Mouse (Mus musculus): Measurements from ENCODE around the gene Kcnj9. TPM values are rescaled to one million over a fixed set of nuclear protein-coding genes. Genes with fewer than 3 reads are reported as not detected.

Kcnj9 gene
- polyA plus RNA-seq, 2 experiments: 0.02 TPM; not detected in 1

- TF ChIP-seq CTCF (IDR thresholded peaks at IDR 0.05; ENCODE audit: low read depth) (no peak), EP300 (IDR thresholded peaks at IDR 0.05; ENCODE audit: low read depth) (no peak)
- H3K9ac ChIP-seq (replicated peaks): no peak overlapping the region
- H3K27me3 ChIP-seq (ENCODE audit: control insufficient read depth, insufficient read depth, low read length): no peaks in the 10 kb centered on the region; the same call in 1 of the 2 replicates
- no peak overlapping the region for H3K27ac ChIP-seq
- no peaks in the 10 kb centered on the region for H3K9me3 ChIP-seq (ENCODE audit: control insufficient read depth, low read length)
- H3K36me3 ChIP-seq (replicated peaks; ENCODE audit: control insufficient read depth, insufficient read depth, low read depth): no peaks in the 10 kb centered on the region
- WGBS (ENCODE audit: insufficient replicate concordance): 64% methylated on average over 10 of the region's 10 CpGs
- DNase-seq (ENCODE audit: low read depth in 3 of 3, low spot score in 3 of 3) (no peak), ATAC-seq (ENCODE audit: insufficient read depth) (no peak)
- no peak overlapping the region for H3K4me3 ChIP-seq (ENCODE audit: insufficient read depth in 1 of 2, low read depth in 2 of 2, low read length in 2 of 2)
- H3K4me1 ChIP-seq (replicated peaks; ENCODE audit: control insufficient read depth in 2 of 2, insufficient read depth in 2 of 2, low read length in 1 of 2): no peaks in the 10 kb centered on the region
- no peak overlapping the region for H3K4me2 ChIP-seq (ENCODE audit: low read depth)
Observed at GRCm38 (mm10) chr1:172358341-172358740, 29.2 kb upstream of the Kcnj9 start.

- Histone ChIP-seq H3K4me2 (ENCODE audit: low read depth) (no peak overlapping the region), H3K4me1 (replicated peaks; ENCODE audit: control insufficient read depth in 2 of 2, insufficient read depth in 2 of 2, low read length in 1 of 2) (no peaks in the 10 kb centered on the region), H3K27ac (no peak overlapping the region), H3K9me3 (ENCODE audit: control insufficient read depth, low read length) (no peaks in the 10 kb centered on the region), H3K9ac (replicated peaks) (no peak overlapping the region), H3K4me3 (ENCODE audit: insufficient read depth in 1 of 2, low read depth in 2 of 2, low read length in 2 of 2) (no peak overlapping the region), H3K36me3 (replicated peaks; ENCODE audit: control insufficient read depth, insufficient read depth, low read depth) (no peaks in the 10 kb centered on the region), H3K27me3 (ENCODE audit: control insufficient read depth, insufficient read depth, low read length) (no peaks in the 10 kb centered on the region; the same call in 1 of the 2 replicates)
- TF ChIP-seq EP300 (IDR thresholded peaks at IDR 0.05; ENCODE audit: low read depth) (no peak), CTCF (IDR thresholded peaks at IDR 0.05; ENCODE audit: low read depth) (peak; percentile 93)
- DNase-seq (ENCODE audit: low read depth in 3 of 3, low spot score in 3 of 3) (no peak), ATAC-seq (ENCODE audit: insufficient read depth) (no peak)
- WGBS (ENCODE audit: insufficient replicate concordance): 0% methylated on average over 1 of the region's 1 CpGs
Observed at GRCm38 (mm10) chr1:172357550-172357949, 28.4 kb upstream of the Kcnj9 start.

DNA sequence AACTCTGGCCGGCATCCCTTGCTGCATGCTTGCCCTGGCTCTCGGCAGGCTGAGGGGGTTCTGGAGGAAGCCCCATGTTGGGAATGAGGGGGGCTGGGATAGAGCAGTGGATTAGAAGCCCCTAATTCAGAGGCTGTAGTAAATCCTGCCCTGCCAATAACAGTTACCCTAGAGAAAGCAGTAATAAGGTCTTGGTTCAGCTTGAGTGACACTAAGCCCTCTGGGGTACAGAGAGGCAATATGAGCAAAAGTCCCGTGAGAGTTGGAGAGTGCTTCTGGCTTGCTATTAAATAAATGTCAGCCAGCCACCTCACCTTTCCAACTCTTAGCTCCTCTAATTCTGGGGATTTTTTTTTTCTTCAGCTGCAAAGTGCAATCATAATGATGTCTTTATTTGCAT lies 26.2 kb upstream of the Kcnj9 start:
- DNase-seq (ENCODE audit: low read depth in 3 of 3, low spot score in 3 of 3) (no peak), ATAC-seq (ENCODE audit: insufficient read depth) (no peak)
- H3K36me3 ChIP-seq (replicated peaks; ENCODE audit: control insufficient read depth, insufficient read depth, low read depth): no peaks in the 10 kb centered on the region
- no peaks in the 10 kb centered on the region for H3K9me3 ChIP-seq (ENCODE audit: control insufficient read depth, low read length)
- H3K4me1 ChIP-seq (replicated peaks; ENCODE audit: control insufficient read depth in 2 of 2, insufficient read depth in 2 of 2, low read length in 1 of 2): no peaks in the 10 kb centered on the region
- no peak overlapping the region for H3K27ac ChIP-seq
- no peak for TF ChIP-seq EP300 (IDR thresholded peaks at IDR 0.05; ENCODE audit: low read depth)
- TF ChIP-seq CTCF (IDR thresholded peaks at IDR 0.05; ENCODE audit: low read depth): no peak
- H3K4me2 ChIP-seq (ENCODE audit: low read depth): no peak overlapping the region
- H3K9ac ChIP-seq (replicated peaks): no peak overlapping the region
- WGBS (ENCODE audit: insufficient replicate concordance): 57% methylated on average over 3 of the region's 3 CpGs
- H3K27me3 ChIP-seq (ENCODE audit: control insufficient read depth, insufficient read depth, low read length): peaks cover 3% of the 10 kb centered on the region
- H3K4me3 ChIP-seq (ENCODE audit: insufficient read depth in 1 of 2, low read depth in 2 of 2, low read length in 2 of 2): no peak overlapping the region

DNA sequence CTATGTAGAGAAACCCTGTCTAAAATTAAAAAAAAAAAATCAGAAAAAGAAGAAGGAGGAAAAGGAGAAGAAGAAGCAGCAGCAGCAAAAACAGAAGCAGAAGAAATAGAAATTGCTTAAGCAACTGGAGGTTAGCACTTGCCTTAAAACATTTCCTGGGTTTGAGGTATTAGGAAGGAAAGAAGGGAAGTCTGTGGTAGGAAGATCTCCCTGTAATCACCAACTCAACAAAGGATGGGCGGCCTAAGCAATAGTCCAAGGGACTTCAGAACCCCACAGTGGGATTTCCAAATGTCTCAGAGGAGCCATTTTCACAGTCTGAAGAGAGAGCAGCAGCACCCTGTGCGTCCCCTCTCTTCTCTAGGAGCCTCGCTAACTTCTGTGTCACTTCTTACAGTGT lies 23.3 kb upstream of the Kcnj9 start:
- DNase-seq (ENCODE audit: low read depth in 3 of 3, low spot score in 3 of 3) (no peak), ATAC-seq (ENCODE audit: insufficient read depth) (no peak)
- no peak overlapping the region for H3K27ac ChIP-seq
- no peak overlapping the region for H3K4me2 ChIP-seq (ENCODE audit: low read depth)
- no peak overlapping the region for H3K9ac ChIP-seq (replicated peaks)
- WGBS (ENCODE audit: insufficient replicate concordance): 30% methylated on average over 3 of the region's 3 CpGs
- H3K9me3 ChIP-seq (ENCODE audit: control insufficient read depth, low read length): no peaks in the 10 kb centered on the region
- H3K27me3 ChIP-seq (ENCODE audit: control insufficient read depth, insufficient read depth, low read length): peaks cover 3% of the 10 kb centered on the region
- H3K4me3 ChIP-seq (ENCODE audit: insufficient read depth in 1 of 2, low read depth in 2 of 2, low read length in 2 of 2): no peak overlapping the region
- TF ChIP-seq EP300 (IDR thresholded peaks at IDR 0.05; ENCODE audit: low read depth) (no peak), CTCF (IDR thresholded peaks at IDR 0.05; ENCODE audit: low read depth) (no peak)
- no peaks in the 10 kb centered on the region for H3K36me3 ChIP-seq (replicated peaks; ENCODE audit: control insufficient read depth, insufficient read depth, low read depth)
- H3K4me1 ChIP-seq (replicated peaks; ENCODE audit: control insufficient read depth in 2 of 2, insufficient read depth in 2 of 2, low read length in 1 of 2): no peaks in the 10 kb centered on the region; a peak in 1 of 4 replicates

DNA sequence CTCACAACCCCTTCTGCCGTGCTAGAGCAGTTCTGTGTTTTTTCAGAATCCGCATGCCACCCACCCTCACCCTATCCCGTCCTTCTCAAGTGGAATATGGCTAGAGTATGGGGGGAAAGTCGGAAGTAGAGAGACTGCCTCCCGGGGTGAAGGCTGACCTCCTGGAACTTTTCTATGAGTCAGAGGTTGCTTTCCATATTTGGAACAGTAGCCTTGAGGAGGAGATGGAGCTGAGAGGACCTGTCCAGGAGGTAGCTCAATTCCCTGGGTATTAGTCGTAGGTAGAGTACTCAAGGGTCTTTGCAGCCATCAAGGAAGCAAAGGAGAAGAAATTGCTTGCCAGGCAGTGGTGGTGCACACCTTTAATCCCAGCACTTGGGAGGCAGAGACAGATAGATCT lies 22.9 kb upstream of the Kcnj9 start:
- H3K4me3 ChIP-seq (ENCODE audit: insufficient read depth in 1 of 2, low read depth in 2 of 2, low read length in 2 of 2): no peak overlapping the region

More for the DNA sequence above, 22.9 kb upstream of the Kcnj9 start:
- Histone ChIP-seq H3K27ac (no peak overlapping the region), H3K4me1 (replicated peaks; ENCODE audit: control insufficient read depth in 2 of 2, insufficient read depth in 2 of 2, low read length in 1 of 2) (peaks cover 0 to under 1% of the 10 kb centered on the region in 2 experiments; a peak in 1 of 4 replicates), H3K27me3 (ENCODE audit: control insufficient read depth, insufficient read depth, low read length) (peaks cover 3% of the 10 kb centered on the region), H3K4me2 (ENCODE audit: low read depth) (no peak overlapping the region), H3K36me3 (replicated peaks; ENCODE audit: control insufficient read depth, insufficient read depth, low read depth) (no peaks in the 10 kb centered on the region), H3K9ac (replicated peaks) (no peak overlapping the region), H3K9me3 (ENCODE audit: control insufficient read depth, low read length) (no peaks in the 10 kb centered on the region)
- DNase-seq (ENCODE audit: low read depth in 3 of 3, low spot score in 3 of 3): no peak
- no peak for ATAC-seq (ENCODE audit: insufficient read depth)
- 32% methylated on average over 6 of the region's 6 CpGs for WGBS (ENCODE audit: insufficient replicate concordance)
- TF ChIP-seq EP300 (IDR thresholded peaks at IDR 0.05; ENCODE audit: low read depth) (no peak), CTCF (IDR thresholded peaks at IDR 0.05; ENCODE audit: low read depth) (no peak)

Measured in liver, embryonic 14.5 days (tissue).